Mouse (Mus musculus): Measurements from ENCODE around the gene Elmo2. TPM values are rescaled to one million over a fixed set of nuclear protein-coding genes. Genes with fewer than 3 reads are reported as not detected.

Gene Elmo2
- total and polyA plus RNA-seq, 3 experiments: 17.4 to 27.6 TPM; not detected in 1

GRCm38 (mm10) chr2:165301409-165301808 is 24.9 kb downstream of the Elmo2 start:
- Histone ChIP-seq H3K79me2 (ENCODE audit: control insufficient read depth, insufficient read depth, low read length, poor library complexity) (no peaks in the 10 kb centered on the region), H3K9ac (ENCODE audit: control insufficient read depth, low read depth, low read length, poor library complexity, severe bottlenecking) (no peak overlapping the region), H3K27me3 (ENCODE audit: control insufficient read depth in 1 of 2, insufficient read depth in 2 of 2, low read length in 2 of 2) (no peaks in the 10 kb centered on the region), H3K4me3 (ENCODE audit: control insufficient read depth in 1 of 2, insufficient read depth in 1 of 2, low read depth in 2 of 2, low read length in 2 of 2) (no peak overlapping the region), H3K4me1 (ENCODE audit: control insufficient read depth in 1 of 2, insufficient read depth in 2 of 2, low read length in 2 of 2) (no peaks in the 10 kb centered on the region), H3K27ac (ENCODE audit: control insufficient read depth, low read depth, low read length) (no peak overlapping the region), H3K36me3 (ENCODE audit: control insufficient read depth in 1 of 2, insufficient read depth in 2 of 2, low read length in 2 of 2) (no peaks in the 10 kb centered on the region; a peak in 1 of 4 replicates), H3K9me3 (replicated peaks; ENCODE audit: insufficient read depth, low read length) (no peaks in the 10 kb centered on the region)
- TF ChIP-seq POLR2AphosphoS5 (IDR thresholded peaks at IDR 0.05; ENCODE audit: borderline replicate concordance, low read depth, low read length): no peak
- no peak for DNase-seq (ENCODE audit: low read depth, low spot score)

DNA sequence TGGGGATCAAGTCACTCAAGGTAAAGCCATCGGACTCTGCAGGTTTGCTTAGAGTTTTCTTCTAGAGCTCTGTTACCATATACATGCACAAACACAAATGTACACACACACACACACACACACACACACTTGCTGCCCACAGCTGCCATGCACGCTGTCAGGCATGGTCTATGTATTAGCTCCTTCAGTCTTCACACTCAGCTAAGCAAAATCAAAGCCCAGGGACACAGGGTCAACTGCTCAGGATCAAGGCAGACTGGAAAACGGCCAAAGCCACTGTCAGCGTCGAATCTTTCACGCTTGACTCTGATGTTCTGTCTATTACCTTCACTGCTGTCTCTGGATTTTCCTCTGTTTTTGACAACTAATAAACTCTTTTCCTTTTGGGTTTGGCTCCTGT is 25.4 kb downstream of the Elmo2 start:
- H3K27ac ChIP-seq (ENCODE audit: control insufficient read depth, low read depth, low read length): no peak overlapping the region
- no peak overlapping the region for H3K9ac ChIP-seq (ENCODE audit: control insufficient read depth, low read depth, low read length, poor library complexity, severe bottlenecking)
- DNase-seq (ENCODE audit: low read depth, low spot score): no peak
- H3K4me1 ChIP-seq (ENCODE audit: control insufficient read depth in 1 of 2, insufficient read depth in 2 of 2, low read length in 2 of 2): no peaks in the 10 kb centered on the region
- no peaks in the 10 kb centered on the region; a peak in 1 of 4 replicates for H3K36me3 ChIP-seq (ENCODE audit: control insufficient read depth in 1 of 2, insufficient read depth in 2 of 2, low read length in 2 of 2)
- TF ChIP-seq TAL1 (IDR thresholded peaks at IDR 0.05; ENCODE audit: low read length): no peak
- TF ChIP-seq CTCF (IDR thresholded peaks at IDR 0.05 in 2 of 3, conservative IDR thresholded peaks at IDR 0.05 in 1 of 3; ENCODE audit: control insufficient read depth in 1 of 3, insufficient read depth in 1 of 3, low read depth in 2 of 3, low read length in 3 of 3, poor library complexity in 1 of 3, severe bottlenecking in 1 of 3): no peak
- TF ChIP-seq NRF1 (IDR thresholded peaks at IDR 0.05; ENCODE audit: insufficient read depth, low read depth, low read length, poor library complexity, severe bottlenecking): no peak
- TF ChIP-seq POLR2AphosphoS5 (IDR thresholded peaks at IDR 0.05; ENCODE audit: borderline replicate concordance, low read depth, low read length): no peak
- TF ChIP-seq UBTF (IDR thresholded peaks at IDR 0.05; ENCODE audit: borderline replicate concordance, insufficient read depth, low read depth, low read length): no peak
- TF ChIP-seq BHLHE40 (IDR thresholded peaks at IDR 0.05; ENCODE audit: borderline replicate concordance, low read depth, low read length): no peak
- H3K9me3 ChIP-seq (replicated peaks; ENCODE audit: insufficient read depth, low read length): no peaks in the 10 kb centered on the region
- H3K4me3 ChIP-seq (ENCODE audit: control insufficient read depth in 1 of 2, insufficient read depth in 1 of 2, low read depth in 2 of 2, low read length in 2 of 2): no peak overlapping the region
- H3K79me2 ChIP-seq (ENCODE audit: control insufficient read depth, insufficient read depth, low read length, poor library complexity): no peaks in the 10 kb centered on the region
- no peaks in the 10 kb centered on the region for H3K27me3 ChIP-seq (ENCODE audit: control insufficient read depth in 1 of 2, insufficient read depth in 2 of 2, low read length in 2 of 2)

DNA sequence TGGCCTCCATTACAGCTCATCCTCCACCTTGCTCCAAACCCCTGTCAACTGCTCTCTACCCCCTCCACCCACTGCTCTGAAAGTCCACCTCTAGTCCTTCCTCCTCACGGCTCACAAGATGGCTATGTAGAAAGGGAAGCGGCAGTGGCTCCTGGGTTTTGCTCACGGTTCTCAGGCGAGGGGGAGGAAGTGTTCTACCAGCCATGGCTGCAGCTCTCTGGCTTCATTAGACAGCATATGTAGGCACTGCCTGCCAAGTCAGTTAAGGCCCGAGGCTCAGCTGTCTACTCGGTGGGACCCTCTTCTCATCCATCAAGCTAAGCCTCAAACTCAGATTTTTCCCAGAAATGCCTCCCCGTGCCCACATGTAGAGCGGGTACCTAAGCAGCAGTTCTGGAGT is 25.9 kb downstream of the Elmo2 start:
- Histone ChIP-seq H3K27ac (ENCODE audit: control insufficient read depth, low read depth, low read length) (no peak overlapping the region), H3K4me3 (ENCODE audit: control insufficient read depth in 1 of 2, insufficient read depth in 1 of 2, low read depth in 2 of 2, low read length in 2 of 2) (no peak overlapping the region), H3K4me1 (ENCODE audit: control insufficient read depth in 1 of 2, insufficient read depth in 2 of 2, low read length in 2 of 2) (no peaks in the 10 kb centered on the region), H3K36me3 (ENCODE audit: control insufficient read depth in 1 of 2, insufficient read depth in 2 of 2, low read length in 2 of 2) (no peaks in the 10 kb centered on the region; a peak in 1 of 4 replicates), H3K9ac (ENCODE audit: control insufficient read depth, low read depth, low read length, poor library complexity, severe bottlenecking) (no peak overlapping the region), H3K27me3 (ENCODE audit: control insufficient read depth in 1 of 2, insufficient read depth in 2 of 2, low read length in 2 of 2) (no peaks in the 10 kb centered on the region), H3K9me3 (replicated peaks; ENCODE audit: insufficient read depth, low read length) (no peaks in the 10 kb centered on the region), H3K79me2 (ENCODE audit: control insufficient read depth, insufficient read depth, low read length, poor library complexity) (no peaks in the 10 kb centered on the region)
- no peak for TF ChIP-seq RAD21 (IDR thresholded peaks at IDR 0.05; ENCODE audit: low read depth, low read length)
- no peak for TF ChIP-seq USF1 (IDR thresholded peaks at IDR 0.05; ENCODE audit: low read depth, low read length)
- no peak for TF ChIP-seq POLR2AphosphoS5 (IDR thresholded peaks at IDR 0.05; ENCODE audit: borderline replicate concordance, low read depth, low read length)
- TF ChIP-seq MXI1 (IDR thresholded peaks at IDR 0.05; ENCODE audit: low read depth, low read length): no peak
- no peak for TF ChIP-seq TCF12 (IDR thresholded peaks at IDR 0.05; ENCODE audit: low read depth, low read length)
- no peak for TF ChIP-seq MYC (IDR thresholded peaks at IDR 0.05; ENCODE audit: low read depth, low read length)
- no peak for TF ChIP-seq ZNF384 (IDR thresholded peaks at IDR 0.05; ENCODE audit: low read depth, low read length)
- TF ChIP-seq MAFK (IDR thresholded peaks at IDR 0.05; ENCODE audit: borderline replicate concordance, low read depth, low read length): no peak
- no peak for TF ChIP-seq TBP (IDR thresholded peaks at IDR 0.05; ENCODE audit: low read depth, low read length)
- no peak for TF ChIP-seq NELFE (IDR thresholded peaks at IDR 0.05; ENCODE audit: low read depth, low read length)
- TF ChIP-seq MAX (IDR thresholded peaks at IDR 0.05; ENCODE audit: low read length): no peak
- no peak for TF ChIP-seq MAZ (IDR thresholded peaks at IDR 0.05; ENCODE audit: low read depth, low read length)
- TF ChIP-seq ZKSCAN1 (IDR thresholded peaks at IDR 0.05; ENCODE audit: low read depth, low read length): no peak
- TF ChIP-seq USF2 (IDR thresholded peaks at IDR 0.05; ENCODE audit: borderline replicate concordance in 1 of 2, insufficient read depth in 1 of 2, low read depth in 1 of 2, low read length in 2 of 2): no peak
- no peak for TF ChIP-seq GATA1 (IDR thresholded peaks at IDR 0.05; ENCODE audit: low read depth, low read length)
- TF ChIP-seq ELF1 (IDR thresholded peaks at IDR 0.05; ENCODE audit: low read depth, low read length): no peak
- TF ChIP-seq CHD2 (IDR thresholded peaks at IDR 0.05; ENCODE audit: low read length): no peak
- TF ChIP-seq MEF2A (IDR thresholded peaks at IDR 0.05; ENCODE audit: extremely low read depth, insufficient replicate concordance, low read depth, low read length, poor library complexity, severe bottlenecking): no peak
- TF ChIP-seq NRF1 (IDR thresholded peaks at IDR 0.05; ENCODE audit: insufficient read depth, low read depth, low read length, poor library complexity, severe bottlenecking): no peak
- DNase-seq (ENCODE audit: low read depth, low spot score): no peak

Data from MEL (cell line).